Mouse (Mus musculus): ENCODE results near the gene Rhcg.

GRCm38 (mm10) chr7:79626170-79626569 lies 8.7 kb upstream of the Rhcg start:
- no peak for TF ChIP-seq USF1 (IDR thresholded peaks at IDR 0.05; ENCODE audit: low read depth)
- TF ChIP-seq MYOG (IDR thresholded peaks at IDR 0.05; ENCODE audit: control insufficient read depth in 1 of 3, insufficient read depth in 1 of 3, insufficient read length in 2 of 3, low read depth in 2 of 3) = no peak
- no peak for TF ChIP-seq POLR2A (IDR thresholded peaks at IDR 0.05; ENCODE audit: insufficient read length, low read depth)
- no peak for TF ChIP-seq TCF3 (IDR thresholded peaks at IDR 0.05; ENCODE audit: insufficient read length, low read depth)
- no peak for TF ChIP-seq SRF (IDR thresholded peaks at IDR 0.05; ENCODE audit: control insufficient read depth, insufficient read length, low read depth)
- no peak for TF ChIP-seq POLR2AphosphoS2 (IDR thresholded peaks at IDR 0.05; ENCODE audit: insufficient read length, low read depth)
- no peak for TF ChIP-seq E2F4 (IDR thresholded peaks at IDR 0.05; ENCODE audit: insufficient read depth)
- TF ChIP-seq REST (IDR thresholded peaks at IDR 0.05; ENCODE audit: insufficient read depth, insufficient read length) = no peak
- no peak for TF ChIP-seq TCF12 (IDR thresholded peaks at IDR 0.05; ENCODE audit: insufficient read depth, poor library complexity, severe bottlenecking)
- TF ChIP-seq MAX (IDR thresholded peaks at IDR 0.05; ENCODE audit: low read depth) = no peak
- no peak for TF ChIP-seq CEBPB (IDR thresholded peaks at IDR 0.05; ENCODE audit: insufficient read depth, poor library complexity, severe bottlenecking)
- TF ChIP-seq MYOD1 (IDR thresholded peaks at IDR 0.05; ENCODE audit: control insufficient read depth in 1 of 3, insufficient read length in 2 of 3, low read depth in 2 of 3) = no peak
